Mouse (Mus musculus): ENCODE data around the gene Paxx. TPM values are rescaled to one million over a fixed set of nuclear protein-coding genes. Genes with fewer than 3 reads are reported as not detected.
A peak's percentile ranks its signal among the peaks of the same experiment; 100 is the strongest.

Paxx gene
- polyA plus RNA-seq, 1 experiment from 2014 or later: 25.7 TPM

DNA sequence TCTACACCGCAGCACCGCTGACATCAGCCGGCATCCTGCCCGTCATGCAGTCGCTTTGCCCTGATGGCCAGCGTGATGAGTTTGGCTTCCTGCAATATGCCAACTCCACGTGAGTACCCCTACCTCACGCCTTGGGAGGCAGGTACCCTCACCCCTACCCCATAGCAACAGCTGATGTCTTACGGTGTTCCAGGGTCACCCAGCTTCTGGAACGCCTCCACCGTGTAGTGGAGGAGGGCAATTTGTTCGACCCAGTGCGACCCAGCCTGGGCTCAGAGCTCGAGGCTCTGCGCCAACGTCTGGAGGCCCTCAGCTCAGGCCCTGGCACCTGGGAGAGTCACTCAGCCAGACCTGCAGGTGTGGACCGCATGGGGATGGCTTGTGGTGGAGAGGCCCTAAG lies 27.8 kb downstream of the Paxx start:
- 85% methylated on average over 17 of the region's 17 CpGs for WGBS

DNA sequence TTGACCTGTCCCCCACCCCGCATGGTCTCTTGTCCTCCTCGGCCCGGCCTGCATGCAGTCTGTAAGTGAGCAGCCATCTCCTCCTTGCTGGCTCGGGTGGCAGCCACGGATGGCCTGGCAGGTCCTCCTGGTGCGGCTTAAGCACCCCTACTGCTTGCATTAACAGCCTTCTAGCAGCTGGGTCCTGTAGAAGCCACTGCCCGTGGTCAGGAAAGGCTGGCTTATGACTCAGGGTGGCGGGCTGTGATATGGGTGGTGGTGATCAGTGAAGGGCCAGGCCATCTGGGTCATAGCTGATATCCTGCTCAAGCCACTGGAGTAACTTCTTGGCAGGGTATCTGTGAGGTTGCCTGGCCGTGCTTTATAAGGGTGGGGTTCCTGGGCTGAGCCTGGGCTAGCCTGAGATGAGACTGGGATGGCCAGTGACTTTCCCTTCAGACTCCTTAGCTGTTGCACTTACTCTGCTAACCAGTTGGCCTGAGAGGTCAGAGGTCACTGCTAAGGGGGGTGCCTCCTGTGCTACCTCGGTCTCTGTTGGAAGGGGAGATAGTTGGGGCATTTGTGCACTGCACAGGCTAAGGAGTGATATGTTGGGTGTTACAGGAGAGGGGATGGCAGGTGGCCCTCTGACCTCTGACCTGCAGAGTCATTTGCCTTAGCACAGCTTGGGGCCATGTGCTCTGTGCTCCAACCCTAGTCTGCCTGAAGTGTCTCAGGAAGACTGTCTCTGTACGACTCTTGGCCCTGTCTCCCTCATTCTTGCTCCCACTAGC lies 28.4 kb downstream of the Paxx start:
- Histone ChIP-seq H3K4me2 (no peak overlapping the region), H3K9me3 (no peaks in the 10 kb centered on the region), H3K27me3 (replicated peaks) (peaks cover 41% of the 10 kb centered on the region), H3K27ac (replicated peaks) (no peak overlapping the region), H3K36me3 (peaks cover 6% of the 10 kb centered on the region), H3K4me3 (no peak overlapping the region), H3K4me1 (peaks cover 2% of the 10 kb centered on the region; the same call in 1 of the 2 replicates), H3K9ac (no peak overlapping the region)
- ATAC-seq (ENCODE audit: extremely low read depth, insufficient number of reproducible peaks, low FRiP score, low TSS enrichment): no peak
- WGBS: 64% methylated on average over 11 of the region's 11 CpGs

More for the DNA sequence above, 27.8 kb downstream of the Paxx start:
- no peak for ATAC-seq (ENCODE audit: extremely low read depth, insufficient number of reproducible peaks, low FRiP score, low TSS enrichment)
- Histone ChIP-seq H3K9ac (no peak overlapping the region), H3K4me1 (peaks cover 2% of the 10 kb centered on the region; the same call in 1 of the 2 replicates), H3K9me3 (no peaks in the 10 kb centered on the region), H3K27ac (replicated peaks) (no peak overlapping the region), H3K27me3 (replicated peaks) (peaks cover 40% of the 10 kb centered on the region), H3K4me3 (no peak overlapping the region), H3K36me3 (peaks cover 6% of the 10 kb centered on the region), H3K4me2 (no peak overlapping the region)

DNA sequence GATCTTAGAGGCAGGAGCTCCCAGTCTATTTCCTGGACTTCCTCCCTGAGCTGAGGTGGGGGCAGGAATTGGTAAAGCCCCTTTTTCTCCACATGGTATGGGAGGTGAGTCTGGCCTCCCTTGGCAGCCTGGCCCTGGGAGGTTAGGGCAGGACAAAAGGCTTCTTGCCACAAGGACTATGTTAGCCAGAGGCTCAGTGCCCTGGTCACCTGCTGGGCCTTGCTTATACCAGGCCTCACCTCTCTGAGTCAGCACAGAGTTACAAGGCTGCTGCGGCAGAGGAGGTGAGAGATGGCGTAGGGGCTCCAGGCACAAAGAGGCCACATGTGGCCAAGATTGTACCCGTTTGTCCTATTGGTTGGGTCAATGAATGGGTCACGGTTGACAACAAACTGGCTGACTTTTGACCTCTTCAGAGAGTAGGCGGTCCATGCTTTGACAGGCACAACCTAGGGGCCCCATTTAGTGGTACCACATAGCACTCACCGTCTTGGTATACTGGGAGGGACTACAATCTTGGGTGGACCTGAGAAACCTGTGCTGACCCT lies 29.5 kb downstream of the Paxx start:
- Histone ChIP-seq H3K4me3 (no peak overlapping the region), H3K4me2 (no peak overlapping the region), H3K36me3 (no peaks in the 10 kb centered on the region), H3K27ac (replicated peaks) (no peak overlapping the region), H3K9ac (no peak overlapping the region), H3K4me1 (peaks cover 2% of the 10 kb centered on the region; the same call in 1 of the 2 replicates), H3K27me3 (replicated peaks) (peaks cover 50% of the 10 kb centered on the region), H3K9me3 (no peaks in the 10 kb centered on the region)
- ATAC-seq (ENCODE audit: extremely low read depth, insufficient number of reproducible peaks, low FRiP score, low TSS enrichment): no peak
- WGBS: 82% methylated on average over 6 of the region's 6 CpGs

DNA sequence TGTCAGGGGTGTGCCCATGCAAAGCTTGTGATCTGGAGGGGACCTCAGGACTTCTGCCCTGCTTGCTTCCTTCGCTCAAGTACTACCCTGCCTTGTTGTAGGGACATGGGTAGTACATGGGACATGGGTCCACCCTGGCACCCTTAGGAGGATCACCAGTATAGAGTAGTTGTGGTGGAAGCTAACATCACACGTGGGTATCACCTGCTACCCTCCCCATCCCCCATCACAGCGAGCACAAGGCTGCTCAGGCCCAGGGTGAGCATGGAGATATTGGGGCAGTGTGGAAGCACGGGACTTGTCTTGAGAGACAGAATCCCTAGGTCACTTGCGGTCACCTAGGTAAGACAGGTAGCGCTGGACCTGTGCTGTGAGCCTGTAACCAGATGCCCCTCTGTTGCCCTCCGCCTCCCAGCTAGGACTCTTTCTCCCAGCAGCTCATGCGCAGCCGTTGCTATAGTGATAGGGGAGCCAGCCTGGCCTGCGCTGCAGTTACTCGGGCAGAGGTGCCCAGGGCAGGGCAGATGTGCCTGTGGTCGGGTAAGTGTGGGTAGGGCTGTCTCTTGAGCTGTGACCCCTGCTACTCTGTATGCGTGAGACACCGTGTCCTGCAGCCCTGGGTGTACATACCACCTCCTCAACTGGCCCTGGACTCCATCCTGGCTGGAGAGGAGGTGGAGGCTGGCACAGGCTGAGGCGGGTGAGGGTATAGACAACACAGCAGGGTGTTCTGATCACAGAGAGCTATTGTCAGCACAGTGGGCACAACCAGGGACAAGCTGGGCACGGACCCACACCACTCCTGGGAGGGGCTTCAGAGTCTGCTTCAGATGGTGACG lies 30.3 kb downstream of the Paxx start:
- no peaks in the 10 kb centered on the region for H3K36me3 ChIP-seq
- H3K9me3 ChIP-seq: no peaks in the 10 kb centered on the region
- H3K4me1 ChIP-seq: peaks cover 2% of the 10 kb centered on the region; the same call in 1 of the 2 replicates
- H3K4me3 ChIP-seq: no peak overlapping the region
- peaks cover 58% of the 10 kb centered on the region for H3K27me3 ChIP-seq (replicated peaks)
- no peak overlapping the region for H3K9ac ChIP-seq
- H3K4me2 ChIP-seq: no peak overlapping the region
- 68% methylated on average over 17 of the region's 17 CpGs for WGBS
- no peak overlapping the region for H3K27ac ChIP-seq (replicated peaks)
- ATAC-seq (ENCODE audit: extremely low read depth, insufficient number of reproducible peaks, low FRiP score, low TSS enrichment): no peak

DNA sequence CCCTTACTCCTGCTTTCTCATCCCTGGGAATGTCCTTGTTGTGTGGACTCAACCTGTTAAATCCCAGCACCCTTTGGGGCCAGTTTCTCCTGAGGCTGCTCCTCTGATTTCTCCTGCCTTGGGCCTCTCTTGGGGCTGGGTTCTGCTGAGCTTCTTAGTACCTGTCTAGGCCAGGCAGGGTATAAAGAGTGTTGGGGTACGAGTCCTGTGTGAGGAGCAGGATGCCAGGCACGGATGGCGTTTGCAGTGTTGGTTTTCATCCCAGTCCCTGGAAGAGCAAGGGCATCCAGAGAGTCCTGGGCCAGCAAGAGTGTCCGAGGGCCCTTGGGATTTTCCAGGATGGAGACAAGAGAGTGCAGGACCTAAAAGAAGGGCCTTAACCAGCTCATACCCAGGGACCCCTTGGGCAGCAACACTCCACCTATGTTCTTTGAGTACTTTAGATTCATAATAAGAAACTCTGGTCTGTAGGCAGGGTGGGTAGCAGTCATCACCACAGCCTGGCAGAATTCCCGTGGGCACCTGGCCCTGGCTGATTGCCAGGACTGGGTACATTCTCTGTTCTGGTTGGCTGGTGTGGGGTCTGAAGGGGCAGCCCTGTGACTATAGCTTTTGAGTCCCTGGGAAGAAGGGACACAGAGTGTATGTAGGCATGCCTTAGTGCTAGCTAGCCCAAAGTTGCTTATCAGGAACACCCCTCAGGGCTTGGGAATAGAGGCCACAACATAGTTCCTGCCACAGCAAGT lies 31.3 kb downstream of the Paxx start:
- Histone ChIP-seq H3K27me3 (replicated peaks) (peaks cover 68% of the 10 kb centered on the region), H3K9ac (no peak overlapping the region; the same call in 1 of the 2 replicates), H3K9me3 (no peaks in the 10 kb centered on the region), H3K4me1 (peaks cover 2% of the 10 kb centered on the region; the same call in 1 of the 2 replicates), H3K36me3 (no peaks in the 10 kb centered on the region), H3K4me2 (peak overlapping the region; percentile 93), H3K27ac (replicated peaks) (no peak overlapping the region), H3K4me3 (peak overlapping the region; percentile 77)
- 75% methylated on average over 5 of the region's 5 CpGs for WGBS
- no peak for ATAC-seq (ENCODE audit: extremely low read depth, insufficient number of reproducible peaks, low FRiP score, low TSS enrichment)

DNA sequence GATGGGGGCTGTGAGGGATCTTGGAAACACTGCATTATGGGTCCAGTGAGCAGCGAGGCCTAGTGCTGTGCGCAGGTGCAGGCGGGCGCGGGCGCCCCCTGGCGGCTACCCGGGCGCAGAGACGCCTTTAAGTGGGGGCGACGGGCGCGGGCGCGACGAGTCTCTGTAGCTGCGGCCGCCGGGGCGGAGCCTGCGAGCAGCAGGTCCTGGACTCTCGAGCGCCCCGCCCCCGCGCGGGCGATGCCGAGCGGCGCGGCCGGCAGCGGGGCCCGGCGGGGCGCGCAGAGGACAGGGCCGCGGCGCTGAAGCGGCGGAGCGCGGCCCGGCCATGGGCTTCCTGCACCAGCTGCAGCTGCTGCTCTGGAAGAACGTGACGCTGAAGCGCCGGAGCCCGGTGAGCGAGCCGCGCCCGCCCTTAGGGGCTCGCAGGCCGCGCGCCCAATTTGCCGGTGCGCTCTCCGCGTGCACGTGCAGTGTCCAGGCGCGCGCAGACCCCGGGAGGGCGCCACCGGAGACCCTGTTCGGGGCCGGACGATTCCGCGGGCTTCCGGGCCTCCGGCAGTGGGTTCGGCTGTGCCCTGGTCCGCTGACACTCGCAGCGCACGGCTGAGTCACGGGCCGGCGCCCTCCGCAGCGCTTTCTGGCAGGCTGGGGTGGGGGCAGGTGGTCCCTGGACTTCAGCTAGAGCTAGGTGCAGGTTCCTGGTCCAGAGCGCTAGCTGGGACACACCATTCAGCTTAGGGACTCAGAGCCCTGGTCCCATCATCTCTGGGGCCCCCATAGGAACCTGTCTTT lies 32.3 kb downstream of the Paxx start, which contains the start of gene Abca2:
Abca2 (plus strand) TSS at position 262 of the 795 bp plus-strand sequence.
- H3K27ac ChIP-seq (replicated peaks): no peak within 1 kb of the TSS
- under 1% methylated on average over 75 of the region's 89 CpGs for WGBS
- peak within 1 kb of the TSS; percentile 77 for H3K4me3 ChIP-seq
- H3K4me2 ChIP-seq: peak within 1 kb of the TSS; percentile 93
- no peaks in the 10 kb centered on the region for H3K9me3 ChIP-seq
- peaks cover 2% of the 10 kb centered on the region; the same call in 1 of the 2 replicates for H3K4me1 ChIP-seq
- peaks cover 70% of the 10 kb centered on the region for H3K27me3 ChIP-seq (replicated peaks)
- no peaks in the 10 kb centered on the region for H3K36me3 ChIP-seq
- ATAC-seq (ENCODE audit: extremely low read depth, insufficient number of reproducible peaks, low FRiP score, low TSS enrichment): peak; percentile 87
- H3K9ac ChIP-seq: peak within 1 kb of the TSS; percentile 89

DNA sequence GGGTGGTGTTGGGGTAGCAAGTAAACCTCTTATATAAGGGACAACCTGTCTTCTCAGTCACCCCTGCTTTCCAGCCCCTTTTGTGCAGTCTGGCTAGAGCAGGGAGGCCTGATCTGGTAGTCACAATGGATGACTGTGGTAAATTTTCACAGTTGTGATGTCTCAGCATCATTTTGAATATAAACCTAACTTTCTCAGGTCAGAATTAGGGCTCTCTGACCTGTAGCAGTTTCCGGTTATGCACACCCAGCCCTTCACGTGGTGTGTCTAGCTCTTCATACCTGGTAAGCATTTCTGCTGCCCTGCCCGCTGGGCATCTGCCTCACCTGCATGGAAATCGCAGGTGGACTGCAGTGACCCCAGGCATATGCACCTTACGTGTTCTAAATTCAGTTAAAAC lies 33.6 kb downstream of the Paxx start:
- no peak overlapping the region for H3K9ac ChIP-seq
- no peak for ATAC-seq (ENCODE audit: extremely low read depth, insufficient number of reproducible peaks, low FRiP score, low TSS enrichment)
- no peak overlapping the region for H3K27ac ChIP-seq (replicated peaks)
- no peak overlapping the region for H3K4me3 ChIP-seq
- no peaks in the 10 kb centered on the region for H3K9me3 ChIP-seq
- peaks cover 77% of the 10 kb centered on the region for H3K27me3 ChIP-seq (replicated peaks)
- H3K4me1 ChIP-seq: peaks cover 2% of the 10 kb centered on the region; the same call in 1 of the 2 replicates
- WGBS: 80% methylated on average over 5 of the region's 5 CpGs
- no peaks in the 10 kb centered on the region for H3K36me3 ChIP-seq
- no peak overlapping the region for H3K4me2 ChIP-seq

DNA sequence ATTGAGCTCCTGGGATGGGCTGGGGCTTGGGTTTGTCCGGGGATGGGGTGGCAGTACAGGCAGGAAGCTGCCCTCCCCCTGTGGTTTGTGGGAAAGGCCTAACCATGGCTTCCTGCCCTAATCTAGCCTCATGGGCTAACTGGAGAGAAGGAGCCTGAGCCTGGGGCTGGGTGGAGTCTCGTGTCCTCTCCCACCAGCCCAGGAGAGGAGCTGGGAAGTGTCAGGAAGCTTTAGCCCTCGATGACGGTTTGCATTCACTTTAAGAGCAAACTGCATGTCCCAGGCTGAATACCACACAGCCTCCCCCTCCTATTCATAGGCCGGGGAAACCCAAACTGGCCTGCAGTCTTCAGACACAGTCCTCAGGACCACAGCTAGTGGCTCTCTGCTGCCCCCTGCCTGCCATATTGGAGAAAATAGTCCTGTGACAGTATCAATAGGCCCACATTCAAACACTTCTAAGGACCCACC lies 34.1 kb downstream of the Paxx start:
- 22% methylated on average over 5 of the region's 5 CpGs for WGBS
- H3K27me3 ChIP-seq (replicated peaks): peaks cover 74% of the 10 kb centered on the region
- H3K4me3 ChIP-seq: no peak overlapping the region
- H3K9me3 ChIP-seq: no peaks in the 10 kb centered on the region
- no peak overlapping the region for H3K4me2 ChIP-seq
- no peak for ATAC-seq (ENCODE audit: extremely low read depth, insufficient number of reproducible peaks, low FRiP score, low TSS enrichment)
- H3K36me3 ChIP-seq: no peaks in the 10 kb centered on the region
- H3K9ac ChIP-seq: 0 out of 2 replicates have a peak overlapping the region, but pooled peaks have one; percentile 8
- no peak overlapping the region for H3K27ac ChIP-seq (replicated peaks)
- H3K4me1 ChIP-seq: peaks cover 2% of the 10 kb centered on the region; the same call in 1 of the 2 replicates

DNA sequence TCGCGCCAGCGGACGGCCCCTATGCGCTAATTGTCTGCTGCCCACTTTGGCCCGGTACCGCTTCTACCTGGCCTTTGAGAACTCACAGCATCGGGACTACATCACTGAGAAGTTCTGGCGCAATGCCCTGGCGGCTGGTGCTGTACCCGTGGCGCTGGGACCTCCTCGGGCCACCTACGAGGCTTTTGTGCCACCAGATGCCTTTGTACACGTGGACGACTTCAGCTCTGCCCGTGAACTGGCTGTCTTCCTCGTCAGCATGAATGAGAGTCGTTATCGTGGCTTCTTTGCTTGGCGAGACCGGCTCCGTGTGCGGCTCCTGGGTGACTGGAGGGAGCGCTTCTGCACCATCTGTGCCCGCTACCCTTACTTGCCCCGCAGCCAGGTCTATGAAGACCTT lies 35.4 kb downstream of the Paxx start:
- WGBS: 39% methylated on average over 27 of the region's 27 CpGs

DNA sequence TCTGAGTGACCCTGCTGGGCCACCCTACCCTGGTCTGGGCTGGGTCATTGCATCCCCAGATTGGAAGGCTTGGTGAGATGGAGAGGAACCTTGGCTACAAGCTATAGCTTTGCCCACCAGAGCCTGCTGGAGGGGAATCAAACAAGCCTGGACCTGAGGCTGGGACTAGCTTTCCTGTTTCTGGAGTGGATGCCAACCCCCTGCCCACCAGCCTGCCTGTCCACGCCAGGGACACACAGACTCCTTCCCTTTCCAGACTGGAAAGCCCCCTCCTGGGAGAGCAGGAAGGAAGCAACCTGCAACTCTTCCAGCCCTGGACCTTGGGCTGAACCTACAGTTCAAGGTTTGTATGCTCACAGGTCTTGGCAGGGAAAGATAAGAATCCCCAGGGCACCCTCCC lies 37.3 kb downstream of the Paxx start:
- no peak for ATAC-seq (ENCODE audit: extremely low read depth, insufficient number of reproducible peaks, low FRiP score, low TSS enrichment)
- Histone ChIP-seq H3K36me3 (no peaks in the 10 kb centered on the region), H3K27ac (replicated peaks) (no peak overlapping the region), H3K4me3 (no peak overlapping the region), H3K4me1 (peaks cover 2% of the 10 kb centered on the region; the same call in 1 of the 2 replicates), H3K9me3 (no peaks in the 10 kb centered on the region), H3K4me2 (no peak overlapping the region), H3K27me3 (replicated peaks) (peaks cover 60% of the 10 kb centered on the region), H3K9ac (no peak overlapping the region)
- WGBS: 50% methylated on average over 1 of the region's 1 CpGs

More for the DNA sequence above, 35.4 kb downstream of the Paxx start:
- no peak overlapping the region for H3K27ac ChIP-seq (replicated peaks)
- peaks cover 2% of the 10 kb centered on the region; the same call in 1 of the 2 replicates for H3K4me1 ChIP-seq
- H3K4me3 ChIP-seq: no peak overlapping the region
- H3K36me3 ChIP-seq: no peaks in the 10 kb centered on the region
- no peak overlapping the region for H3K4me2 ChIP-seq
- ATAC-seq (ENCODE audit: extremely low read depth, insufficient number of reproducible peaks, low FRiP score, low TSS enrichment): no peak
- H3K27me3 ChIP-seq (replicated peaks): peaks cover 66% of the 10 kb centered on the region
- H3K9ac ChIP-seq: no peak overlapping the region
- H3K9me3 ChIP-seq: no peaks in the 10 kb centered on the region
